Mouse (Mus musculus) A20 (cell line): ENCODE measurements at regions not wholly inside any gene's neighbourhood (a gene's known extent, or its start where the extent isn't known, plus 50 kb on each side); places are given as distances from the start of the nearest gene placed in this dataset.
"Not testable (repeated sequence)": the region's sequence is repeated elsewhere in the genome, so short reads cannot be mapped to it uniquely, and the experiment has no call there.

Experiments
- DNase-seq: peaks from one replicate; pipeline ENCODE4 v3.0.0-alpha.2; 2011; ENCODE audit warnings: low read depth, low spot score

- no peak for DNase-seq
Measured at GRCm38 (mm10) chr3:18738946-18739345, 790.7 kb downstream of the Cypt12 start.

GRCm38 (mm10) chr3:18740344-18740743 lies 792.1 kb downstream of the Cypt12 start:
- no peak for DNase-seq

GRCm38 (mm10) chr3:18743474-18743873 lies 795.3 kb downstream of the Cypt12 start:
- no peak for DNase-seq

GRCm38 (mm10) chr3:18744216-18744615 lies 796.0 kb downstream of the Cypt12 start:
- no peak for DNase-seq

GRCm38 (mm10) chr3:18746206-18746605 lies 798.0 kb downstream of the Cypt12 start:
- DNase-seq: no peak

- no peak for DNase-seq
Measured at GRCm38 (mm10) chr3:18746898-18747297, 798.7 kb downstream of the Cypt12 start.

GRCm38 (mm10) chr3:18751660-18752259 lies 803.5 kb downstream of the Cypt12 start:
- no peak for DNase-seq

GRCm38 (mm10) chr3:18764301-18765078 lies 816.3 kb downstream of the Cypt12 start:
- DNase-seq: no peak

- DNase-seq: no peak
Measured at GRCm38 (mm10) chr3:18778481-18778880, 830.3 kb downstream of the Cypt12 start.

- no peak for DNase-seq
Measured at GRCm38 (mm10) chr3:18787531-18788176, 839.4 kb downstream of the Cypt12 start.

- no peak for DNase-seq
Measured at GRCm38 (mm10) chr3:18802794-18803193, 825.7 kb downstream of the 1700064H15Rik start.

- DNase-seq: not testable (repeated sequence)
Measured at GRCm38 (mm10) chr3:18828788-18829320, 799.6 kb downstream of the 1700064H15Rik start.

- DNase-seq: no peak
Measured at GRCm38 (mm10) chr3:18868117-18868739, 760.2 kb downstream of the 1700064H15Rik start.

- no peak for DNase-seq
Measured at GRCm38 (mm10) chr3:18868758-18869157, 759.7 kb downstream of the 1700064H15Rik start.

GRCm38 (mm10) chr3:18877060-18877459 lies 751.4 kb downstream of the 1700064H15Rik start:
- DNase-seq: no peak

GRCm38 (mm10) chr3:18877572-18877971 lies 750.9 kb downstream of the 1700064H15Rik start:
- no peak for DNase-seq

GRCm38 (mm10) chr3:18881186-18881585 lies 747.3 kb downstream of the 1700064H15Rik start:
- no peak for DNase-seq

GRCm38 (mm10) chr3:18892813-18893212 lies 735.7 kb downstream of the 1700064H15Rik start:
- no peak for DNase-seq

- DNase-seq: no peak
Measured at GRCm38 (mm10) chr3:18905769-18906168, 722.7 kb downstream of the 1700064H15Rik start.

- no peak for DNase-seq
Measured at GRCm38 (mm10) chr3:18906210-18906609, 722.3 kb downstream of the 1700064H15Rik start.

- DNase-seq: no peak
Measured at GRCm38 (mm10) chr3:18908737-18909136, 719.7 kb downstream of the 1700064H15Rik start.
